Mouse (Mus musculus) liver, postnatal 0 days (tissue): Measurements from ENCODE around the gene Ddx10.

Experiments
- CTCF ChIP-seq: sonication (generic); IDR thresholded peaks from 2 replicates; pipeline ENCODE4 v1.5.1; 2016; ENCODE audit warnings: antibody characterized with exemption, low read depth
- EP300 ChIP-seq: IDR thresholded peaks from 2 replicates; pipeline ENCODE4 v1.6.1; 2016; ENCODE audit warnings: antibody characterized with exemption, low read depth, mild to moderate bottlenecking

GRCm38 (mm10) chr9:53265589-53265988 is 17.7 kb upstream of the Ddx10 start:
- TF ChIP-seq CTCF (no peak), EP300 (no peak)
